ENCODE assay signal across 16 mouse cellular contexts in genomic region chr11:15274043-15274773, GRCm38 (mm10).
"Had no signal": no experiment of that assay in that cellular context is flagged by ENCODE, and none has a peak within 500 bp of the region (broad histone marks: within the 10 kb centered on the region; RNA-seq: fewer than 3 reads in every experiment).

No protein-coding gene starts in this region.

- DNase-seq: kidney, adult 11 months; kidney, postnatal 10 days; kidney, postnatal 36 days; layer of hippocampus, adult 9-11 months; liver, embryonic 13.5 days; lung, adult 2 months; lung, postnatal 36 days; right cerebral cortex, adult 18-20 months; right cerebral cortex, postnatal 14 days; thymus, postnatal 25 days had no signal

- H3K9me3 ChIP-seq: liver, embryonic 13.5 days; megakaryocyte, embryonic 14.5 days; midbrain, embryonic 10.5 days; midbrain, embryonic 13.5 days; neural tube, embryonic 12.5 days; neural tube, embryonic 15.5 days had no signal

- H3K4me3 ChIP-seq: layer of hippocampus, adult 2 months; liver, embryonic 13.5 days; megakaryocyte, embryonic 14.5 days; midbrain, embryonic 10.5 days; midbrain, embryonic 13.5 days; neural tube, embryonic 12.5 days; neural tube, embryonic 15.5 days had no signal

- H3K9ac ChIP-seq: liver, embryonic 13.5 days; midbrain, embryonic 13.5 days; neural tube, embryonic 12.5 days; neural tube, embryonic 15.5 days had no signal

- H3K4me1 ChIP-seq: liver, embryonic 13.5 days; megakaryocyte, embryonic 14.5 days; midbrain, embryonic 10.5 days; midbrain, embryonic 13.5 days; neural tube, embryonic 12.5 days; neural tube, embryonic 15.5 days had no signal

- H3K4me2 ChIP-seq: liver, embryonic 13.5 days; midbrain, embryonic 13.5 days; neural tube, embryonic 12.5 days; neural tube, embryonic 15.5 days had no signal

- H3K36me3 ChIP-seq: liver, embryonic 13.5 days; midbrain, embryonic 10.5 days; midbrain, embryonic 13.5 days; neural tube, embryonic 12.5 days; neural tube, embryonic 15.5 days had no signal

- H3K27ac ChIP-seq: layer of hippocampus, adult 2 months; liver, embryonic 13.5 days; midbrain, embryonic 10.5 days; midbrain, embryonic 13.5 days; neural tube, embryonic 12.5 days; neural tube, embryonic 15.5 days had no signal

- H3K27me3 ChIP-seq: liver, embryonic 13.5 days; megakaryocyte, embryonic 14.5 days; midbrain, embryonic 13.5 days; neural tube, embryonic 12.5 days; neural tube, embryonic 15.5 days had no signal

- ATAC-seq: midbrain, embryonic 13.5 days had no signal
